Mouse (Mus musculus): ENCODE results near the gene Fat1.

DNA sequence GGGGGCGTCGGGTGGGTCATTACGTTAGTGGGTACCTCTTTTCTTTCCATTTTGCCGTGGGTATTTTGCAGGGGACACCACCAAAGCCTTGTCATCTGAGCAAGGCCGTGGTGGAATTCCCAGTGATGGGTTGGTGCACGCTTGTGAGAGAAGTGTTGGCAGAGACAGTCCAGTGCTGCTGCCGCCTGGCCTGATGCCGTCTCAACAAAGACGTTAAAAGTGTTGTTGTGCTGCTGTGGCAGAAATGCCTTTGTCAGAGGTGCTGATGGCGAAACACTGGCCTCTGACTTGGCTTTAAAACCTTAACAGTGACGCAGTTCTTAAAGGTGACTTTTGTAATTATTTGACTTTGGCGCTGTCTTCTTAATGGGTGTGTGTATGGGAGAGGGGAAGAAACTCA is 34.8 kb downstream of the Fat1 start:
- TF ChIP-seq POLR2A (IDR thresholded peaks at IDR 0.05; ENCODE audit: low read depth, low read length) (no peak), CTCF (IDR thresholded peaks at IDR 0.05; ENCODE audit: extremely low read depth, insufficient read length, insufficient replicate concordance, low read depth, low read length) (no peak)

All from small intestine, adult 2 months (tissue).